Mouse (Mus musculus) retina, adult 2 months (tissue): ENCODE measurements at regions not wholly inside any gene's neighbourhood (a gene's known extent, or its start where the extent isn't known, plus 50 kb on each side); places are given as distances from the start of the nearest gene placed in this dataset.

Experiments used
- DNase-seq: peaks from one replicate; pipeline ENCODE4 v3.0.0-alpha.2; 2012; ENCODE audit warnings: low read depth, low spot score

- no peak for DNase-seq
Measured at GRCm38 (mm10) chr1:73227246-73227645, 211.5 kb upstream of the Tnp1 start.

DNA sequence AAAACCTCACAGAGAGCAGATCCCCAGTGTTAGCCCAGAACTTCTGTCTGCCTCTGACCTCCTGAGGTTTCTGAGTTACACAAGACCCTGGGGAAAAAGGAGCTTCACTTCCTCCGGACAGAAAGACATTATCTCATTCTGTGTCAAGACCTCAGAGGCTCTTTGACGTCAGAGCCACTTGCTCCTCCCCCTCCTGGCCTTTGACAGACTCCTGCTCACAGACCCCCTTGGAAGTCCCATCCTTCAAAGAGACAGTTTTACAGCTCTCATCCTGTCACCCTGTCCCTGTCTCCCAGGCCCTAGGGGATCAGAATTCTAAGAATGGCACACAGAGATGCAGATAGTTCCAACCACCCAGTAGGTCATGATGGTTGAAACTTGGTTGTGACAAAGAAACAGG lies 206.2 kb upstream of the Tnp1 start:
- DNase-seq = no peak

DNA sequence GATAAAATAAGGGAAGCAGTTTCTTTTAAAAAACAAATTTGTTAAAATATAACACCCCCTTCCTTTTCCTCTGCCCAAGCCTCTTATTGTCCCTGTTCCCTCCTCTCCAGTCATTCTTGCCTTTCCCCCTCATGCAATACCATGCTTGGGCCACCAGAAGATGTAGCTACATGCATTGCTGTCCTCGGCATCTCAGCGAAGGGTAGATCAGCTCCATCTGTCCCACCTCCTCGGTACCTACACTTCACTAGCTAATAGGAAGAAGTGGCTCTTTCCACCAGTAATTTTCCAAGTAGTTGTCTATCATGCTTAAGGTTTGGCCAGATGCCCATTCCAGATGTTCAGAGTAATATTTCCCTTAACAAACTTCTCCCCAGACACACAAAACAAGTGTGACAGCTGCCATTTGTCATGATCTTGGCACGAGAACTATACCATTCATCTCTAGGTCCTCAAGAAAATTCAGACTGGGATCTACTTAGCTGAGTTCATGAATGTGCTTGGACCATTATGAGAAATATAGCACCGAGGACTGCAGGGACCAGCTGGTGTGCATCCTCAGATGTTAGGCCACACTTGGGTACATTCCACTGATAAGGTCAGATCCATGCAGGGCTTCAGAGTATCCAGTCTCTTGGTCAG lies 198.7 kb upstream of the Tnp1 start:
- DNase-seq = no peak

DNA sequence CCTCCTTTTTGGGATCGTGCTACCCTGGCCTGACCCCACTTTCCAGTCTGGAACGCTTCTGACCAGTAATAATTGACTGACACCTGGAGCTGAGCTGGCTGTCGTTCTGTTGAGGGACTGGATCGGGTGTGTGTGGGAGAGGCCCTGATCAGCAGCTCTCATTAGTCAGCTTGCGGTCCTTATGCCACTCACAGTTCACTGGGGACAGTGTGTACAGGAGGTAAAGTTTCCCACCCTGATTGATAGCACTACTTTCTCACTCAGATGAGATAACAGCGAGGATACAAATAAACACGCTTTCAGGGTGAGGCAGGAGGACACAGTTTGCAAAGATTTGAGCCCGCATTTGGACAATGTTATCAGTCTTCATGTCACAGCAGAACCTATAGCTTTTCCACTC lies 191.7 kb upstream of the Tnp1 start:
- DNase-seq = no peak

GRCm38 (mm10) chr1:73205788-73206187 lies 190.1 kb upstream of the Tnp1 start:
- no peak for DNase-seq

DNA sequence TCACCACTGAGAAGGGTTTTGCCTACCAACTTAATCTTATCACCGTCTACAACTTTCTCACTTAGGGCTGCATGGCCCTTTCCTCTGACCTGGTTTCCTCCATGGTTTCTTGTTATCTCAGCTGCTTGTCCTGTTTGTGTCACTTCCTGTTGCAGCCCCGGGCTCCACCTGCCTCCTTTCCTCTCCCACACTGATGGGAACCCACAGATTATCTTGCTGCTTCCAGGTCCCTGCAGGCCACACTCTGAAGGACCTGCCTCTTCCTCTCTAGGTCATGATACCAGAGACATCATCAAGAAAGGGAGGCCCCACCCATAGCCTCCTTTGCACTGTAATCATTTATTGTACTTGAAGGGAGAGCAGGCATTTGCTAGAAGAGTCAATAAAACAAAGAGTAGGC lies 184.4 kb upstream of the Tnp1 start:
- DNase-seq = no peak

GRCm38 (mm10) chr1:73190832-73191231 lies 175.1 kb upstream of the Tnp1 start:
- DNase-seq = no peak

DNA sequence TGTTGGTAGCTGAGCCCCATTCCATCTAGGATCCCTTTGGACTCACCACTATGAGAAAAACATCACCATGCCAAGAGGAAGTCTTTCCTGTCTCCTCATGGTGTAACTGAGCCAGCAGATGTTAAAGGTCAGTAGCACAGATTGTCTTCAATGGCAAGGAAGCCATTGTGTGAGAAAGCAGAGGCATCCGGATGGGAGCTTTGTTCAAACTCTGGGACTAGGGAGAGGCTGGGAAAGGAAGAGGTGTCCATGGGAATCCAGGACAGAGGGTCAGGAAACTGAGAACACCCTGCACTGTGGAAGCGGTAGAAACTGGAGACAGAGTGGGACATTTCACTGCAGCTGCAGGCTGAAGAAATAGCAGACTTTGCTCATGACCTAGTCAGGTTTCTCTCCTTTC lies 173.1 kb upstream of the Tnp1 start:
- DNase-seq = no peak

GRCm38 (mm10) chr1:73184477-73184876 lies 168.8 kb upstream of the Tnp1 start:
- no peak for DNase-seq

GRCm38 (mm10) chr1:73178810-73179209 lies 163.1 kb upstream of the Tnp1 start:
- DNase-seq = no peak

- no peak for DNase-seq
Measured at GRCm38 (mm10) chr1:73177076-73177475, 161.4 kb upstream of the Tnp1 start.

GRCm38 (mm10) chr1:73170668-73171008 lies 154.9 kb upstream of the Tnp1 start:
- no peak for DNase-seq

DNA sequence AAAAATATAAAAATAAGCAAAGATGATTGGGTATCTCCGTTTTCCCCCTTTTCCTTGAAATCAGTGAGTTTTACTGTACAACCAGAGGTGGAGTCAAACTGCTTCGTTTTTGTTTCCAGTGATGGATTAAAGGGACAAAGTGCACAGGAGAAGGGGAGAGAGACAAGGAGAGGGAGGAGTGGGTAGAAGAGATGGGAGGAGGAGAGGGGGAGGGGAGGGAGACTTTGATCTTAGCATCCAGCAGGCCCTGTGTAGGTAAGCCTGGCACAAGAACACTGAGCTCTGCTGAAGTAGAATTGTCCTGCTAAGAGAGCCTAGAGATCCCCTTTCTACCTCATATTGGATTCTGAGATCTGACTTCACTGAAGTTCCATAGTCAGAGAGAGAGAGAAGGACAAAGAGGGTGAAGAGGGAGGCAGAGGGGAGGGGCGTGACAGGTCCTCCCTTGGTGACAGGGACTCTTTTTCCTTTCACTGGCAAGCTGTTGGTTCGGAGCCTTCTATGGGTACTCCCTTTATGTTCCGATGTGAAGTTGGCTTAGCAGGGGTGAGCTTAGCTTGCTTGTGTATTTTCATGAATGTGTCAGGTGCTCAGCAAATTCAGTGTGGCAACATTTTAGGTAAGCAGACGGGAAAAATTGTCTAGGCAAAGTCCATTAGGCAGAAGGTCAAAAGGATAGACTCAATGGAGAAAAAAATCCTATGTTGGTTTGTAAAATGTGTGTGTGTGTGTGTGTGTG lies 154.4 kb upstream of the Tnp1 start:
- DNase-seq = no peak

DNA sequence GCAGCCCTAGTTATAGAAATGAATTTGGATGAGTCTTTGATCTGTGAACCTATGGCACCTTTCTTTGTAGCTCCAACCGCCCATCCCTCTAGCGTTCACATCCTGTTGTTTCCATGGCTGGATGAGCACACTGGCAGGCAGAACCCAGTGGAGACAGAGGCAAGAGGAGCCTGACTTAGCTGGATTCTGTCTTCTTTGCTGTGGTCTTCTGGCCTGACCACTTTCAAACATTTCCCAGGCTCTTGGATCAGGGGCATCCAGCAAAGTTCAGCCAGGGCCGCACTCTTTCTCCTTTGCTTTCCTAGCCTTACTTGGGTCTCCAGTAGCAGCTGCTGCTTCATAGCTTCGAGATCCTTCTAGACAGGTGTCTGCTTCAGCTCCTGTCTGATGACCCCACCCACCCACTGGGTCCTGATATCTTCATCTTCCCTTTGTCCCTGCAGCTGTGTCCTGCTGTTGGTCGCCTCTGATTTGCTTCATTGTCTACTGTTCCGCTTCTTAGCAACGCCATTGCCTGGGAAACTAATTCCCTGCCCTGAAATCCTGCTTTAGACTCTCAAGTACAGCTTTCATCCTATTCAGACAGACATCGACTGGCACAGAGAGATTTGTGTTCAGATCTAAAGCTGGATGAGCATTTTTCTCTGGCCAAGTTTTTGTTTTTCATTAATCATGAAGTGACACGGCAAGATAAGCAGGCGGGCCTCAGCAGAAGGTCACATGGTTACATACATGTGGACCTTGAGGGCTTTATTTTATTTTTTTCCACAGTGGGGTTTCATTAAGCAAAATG lies 153.6 kb upstream of the Tnp1 start:
- DNase-seq = no peak

GRCm38 (mm10) chr1:73160199-73160598 lies 144.5 kb upstream of the Tnp1 start:
- DNase-seq = no peak

GRCm38 (mm10) chr1:73159405-73159976 lies 143.8 kb upstream of the Tnp1 start:
- no peak for DNase-seq

DNA sequence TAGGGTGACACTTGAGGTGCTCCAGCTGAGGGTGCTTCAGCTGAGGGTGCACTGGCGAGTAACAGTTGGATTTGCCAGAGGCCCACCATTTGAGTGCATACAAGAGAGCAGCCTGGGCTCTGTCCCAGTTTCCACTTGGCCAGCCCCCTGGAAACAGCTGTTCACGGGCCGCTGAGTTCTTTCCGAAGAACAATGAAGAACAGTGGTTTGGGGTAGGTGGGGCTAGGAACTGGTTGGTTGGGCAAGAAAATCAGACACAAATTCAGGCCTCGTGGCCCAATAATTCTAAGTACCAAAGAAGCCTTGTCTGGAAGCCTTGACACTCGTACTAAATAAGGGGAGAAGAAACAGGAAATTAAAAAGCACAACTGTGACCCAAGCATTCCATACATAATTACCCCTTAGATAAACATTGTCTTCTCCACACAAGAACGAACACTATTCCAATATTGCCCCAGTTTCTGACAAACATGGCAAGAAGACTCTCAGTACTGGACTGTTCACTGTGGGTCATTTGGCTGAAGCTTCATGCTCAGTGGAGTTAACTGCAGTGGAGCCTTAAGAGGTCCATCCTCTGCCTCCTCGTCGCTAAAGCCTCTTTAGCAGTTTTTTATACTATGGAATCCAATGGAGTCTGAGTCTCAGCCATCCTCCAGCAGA lies 137.9 kb upstream of the Tnp1 start:
- no peak for DNase-seq

- DNase-seq = no peak
Measured at GRCm38 (mm10) chr1:73149926-73150325, 134.2 kb upstream of the Tnp1 start.

- no peak for DNase-seq
Measured at GRCm38 (mm10) chr1:73142845-73143244, 127.1 kb upstream of the Tnp1 start.

GRCm38 (mm10) chr1:73140557-73141345 lies 125.0 kb upstream of the Tnp1 start:
- DNase-seq = no peak

DNA sequence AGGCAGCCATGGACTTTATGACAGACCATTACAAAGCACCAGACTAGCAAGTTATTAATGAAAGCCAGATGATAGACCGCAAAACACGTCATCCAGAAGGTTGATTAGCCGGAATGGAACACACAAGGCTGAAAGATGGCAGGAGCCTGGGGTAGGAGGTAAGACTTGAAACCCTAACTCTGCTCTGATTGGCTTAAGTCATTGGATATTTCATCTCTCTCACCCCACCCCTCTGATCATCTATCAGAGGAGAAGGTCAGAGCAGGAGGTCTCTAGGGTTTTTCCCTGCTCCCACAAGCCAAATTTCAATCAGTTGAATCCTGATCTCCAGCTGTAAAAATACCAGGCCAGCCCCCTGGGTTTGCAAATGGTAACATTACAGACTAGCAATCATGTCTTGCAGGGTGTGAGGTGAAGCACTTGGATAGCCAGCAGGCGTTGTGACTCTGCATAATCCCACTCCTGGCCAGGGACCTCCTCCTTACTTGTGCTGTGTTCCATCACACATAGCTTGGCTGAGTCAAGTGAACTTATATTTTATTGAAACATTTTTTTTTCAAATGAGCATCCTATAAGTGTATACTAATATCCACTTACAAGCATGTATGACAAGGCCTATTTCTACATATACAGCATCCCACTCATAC lies 114.6 kb upstream of the Tnp1 start:
- DNase-seq = no peak
